Mouse (Mus musculus) heart, adult 11 months (tissue): ENCODE results near the gene Col4a1.

Experiments
- DNase-seq: peaks from one replicate; pipeline ENCODE4 v3.0.0; 2022

The Col4a1 gene

DNA sequence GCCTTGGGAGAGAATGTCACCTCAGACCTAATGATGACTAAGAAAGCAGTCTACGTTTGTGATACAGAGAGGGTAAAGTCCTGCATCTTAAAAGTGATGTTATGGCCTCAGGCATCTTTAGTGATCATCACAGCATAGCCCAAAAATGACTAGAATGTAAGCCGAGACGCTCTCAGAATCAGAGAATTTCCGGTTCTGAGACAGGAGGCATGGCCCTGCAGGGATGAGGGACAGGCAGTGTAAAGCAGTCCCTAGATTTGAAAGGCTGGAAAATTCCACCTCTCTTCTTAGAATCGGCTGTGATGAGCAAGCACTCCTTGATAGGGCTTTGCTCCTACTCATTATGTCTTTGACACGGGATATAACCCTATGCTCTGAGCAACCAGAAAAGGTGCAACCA is 48.8 kb downstream of the Col4a1 start:
- DNase-seq: no peak

DNA sequence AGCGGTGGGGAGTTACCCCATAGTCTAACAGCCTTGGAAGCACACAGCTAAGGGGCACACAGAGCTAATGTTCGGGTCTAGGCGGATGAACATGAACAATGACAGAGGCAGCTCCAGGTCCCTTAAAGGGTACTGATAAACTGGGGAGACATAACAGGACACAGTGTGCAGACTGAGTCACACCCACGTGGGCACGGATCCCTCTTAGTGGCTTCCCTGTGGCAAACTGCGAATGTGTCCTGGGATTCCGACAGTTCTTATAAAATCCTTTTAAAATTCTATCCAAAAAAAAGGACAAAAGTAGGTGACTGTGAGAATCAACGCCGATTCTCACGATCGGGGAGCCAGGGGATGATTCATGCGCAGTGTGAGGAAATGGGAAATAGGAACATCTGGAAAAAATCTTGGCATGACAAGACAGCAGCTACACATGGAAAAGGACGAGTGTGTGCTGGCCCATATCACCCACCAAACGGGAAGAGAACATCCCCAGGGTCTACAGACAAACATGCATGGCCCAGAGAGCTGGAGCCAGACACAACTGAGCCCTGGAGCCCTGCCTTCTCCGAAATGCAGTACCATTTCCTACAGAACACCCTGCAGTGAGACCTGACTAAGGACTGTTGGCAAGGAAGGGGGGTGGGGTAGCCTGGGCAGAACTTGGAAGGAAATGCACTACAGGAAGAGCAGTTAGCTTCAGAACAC is 50.4 kb downstream of the Col4a1 start:
- DNase-seq: peak; percentile 99

DNA sequence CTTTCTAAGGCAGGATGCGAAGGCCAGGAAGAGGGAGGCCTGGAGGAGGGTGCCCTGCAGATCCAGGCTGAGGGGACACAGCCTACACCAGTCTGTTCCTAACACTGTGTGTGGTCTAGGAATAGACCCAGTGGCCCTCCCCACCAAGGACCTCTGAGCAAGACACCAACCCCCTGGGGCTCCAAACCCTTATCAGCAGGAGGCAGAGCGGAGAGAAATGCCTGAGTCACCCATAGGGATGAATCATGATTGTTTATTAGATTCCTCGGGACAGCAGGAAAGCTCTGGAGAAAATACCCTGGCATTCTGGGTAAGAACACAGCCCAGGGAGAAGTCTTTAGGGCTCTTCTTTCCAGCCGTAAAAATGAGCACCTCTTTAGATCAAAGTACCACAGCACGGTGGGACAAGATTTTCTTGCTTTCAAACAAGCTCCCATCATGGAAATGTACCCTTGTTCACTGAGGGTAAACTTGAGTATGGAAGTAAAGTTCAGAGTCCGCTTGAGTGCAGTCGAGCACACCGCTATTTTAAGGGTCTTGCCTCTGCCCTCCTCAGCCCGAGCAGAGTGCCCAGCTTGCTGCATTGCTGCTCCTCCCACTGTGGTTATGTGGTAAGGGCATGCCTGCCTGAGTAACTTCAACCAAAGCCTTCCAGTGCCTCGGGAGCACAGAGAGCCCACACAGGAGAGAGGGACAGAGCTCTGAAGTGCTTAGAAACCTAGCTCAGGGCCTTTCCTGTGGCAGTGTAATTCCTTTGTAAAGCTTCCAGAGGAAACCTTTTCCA is 52.6 kb downstream of the Col4a1 start:
- peak; percentile 95 for DNase-seq

DNA sequence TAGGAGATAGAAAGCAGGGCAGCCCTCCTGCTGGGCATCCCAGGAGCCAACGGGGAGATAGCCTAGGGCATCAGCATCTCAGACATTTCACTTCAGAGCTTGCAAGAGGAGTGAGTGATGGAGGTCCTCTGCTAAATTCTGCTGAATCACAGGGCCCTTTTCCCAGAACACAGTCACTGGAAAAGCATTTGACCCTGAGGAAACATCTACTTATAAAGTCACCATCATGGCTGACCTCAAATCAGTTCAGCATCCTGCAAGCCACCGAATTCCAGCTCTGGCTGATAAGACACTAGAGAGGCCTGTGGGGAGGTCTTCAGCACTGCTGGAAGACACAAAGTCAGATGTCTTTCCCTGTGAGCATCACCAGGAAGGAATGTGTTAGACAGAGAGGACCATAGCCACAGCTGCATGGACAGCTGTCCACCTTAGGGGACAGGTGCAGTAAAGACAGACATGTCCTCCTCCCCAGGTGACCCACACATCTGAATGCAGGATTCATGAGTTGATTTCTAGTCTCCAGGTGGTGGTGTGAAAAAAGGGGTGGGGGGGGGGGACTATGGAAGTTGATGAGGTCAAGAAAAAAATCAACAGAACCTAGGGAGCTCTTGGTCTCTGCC is 54.0 kb downstream of the Col4a1 start:
- DNase-seq: peak; percentile 97

- peak; percentile 77 for DNase-seq
Observed at GRCm38 (mm10) chr8:11257079-11258017, 55.3 kb downstream of the Col4a1 start.

GRCm38 (mm10) chr8:11256405-11256804 is 56.2 kb downstream of the Col4a1 start:
- peak; percentile 88 for DNase-seq

DNA sequence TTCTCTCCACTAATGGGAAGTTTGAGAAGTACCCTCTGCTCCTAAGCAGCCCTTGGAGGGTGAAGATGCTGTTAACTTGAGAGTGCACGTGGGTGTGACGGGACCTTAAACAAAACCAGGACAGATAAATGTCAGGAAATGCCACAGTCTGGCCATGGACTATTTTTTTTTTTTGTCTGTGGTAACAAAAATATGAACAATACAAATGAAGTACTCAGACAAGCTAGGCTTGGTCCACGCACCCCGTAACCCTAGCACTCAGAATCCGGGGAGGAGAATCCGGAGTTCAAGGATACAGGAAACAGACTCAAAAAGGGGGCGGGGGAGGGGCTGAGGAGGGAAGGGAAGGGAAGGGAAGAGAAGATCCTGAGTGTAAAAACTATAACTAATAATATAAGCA is 56.9 kb downstream of the Col4a1 start:
- DNase-seq: peak; percentile 87

GRCm38 (mm10) chr8:11254914-11255530 is 57.6 kb downstream of the Col4a1 start:
- peak; percentile 82 for DNase-seq

DNA sequence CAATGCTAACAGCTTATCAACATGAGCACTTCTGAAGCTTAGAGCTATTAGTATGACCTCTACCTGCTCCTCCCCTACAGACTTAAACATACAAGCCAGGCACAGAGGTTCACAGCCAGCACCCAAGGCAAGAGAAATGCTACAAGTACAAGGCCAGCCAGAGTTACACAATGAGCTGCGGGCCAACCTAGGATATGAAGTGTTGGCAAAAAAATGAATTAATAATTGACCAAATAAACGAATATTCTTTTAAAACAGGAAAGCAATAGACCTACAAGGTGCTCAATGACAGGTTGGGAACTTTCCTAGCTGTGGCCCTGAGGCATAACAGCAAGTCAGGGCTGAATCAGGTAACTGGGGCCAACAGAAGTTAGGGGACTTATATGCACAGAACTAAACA is 58.1 kb downstream of the Col4a1 start:
- DNase-seq: no peak

DNA sequence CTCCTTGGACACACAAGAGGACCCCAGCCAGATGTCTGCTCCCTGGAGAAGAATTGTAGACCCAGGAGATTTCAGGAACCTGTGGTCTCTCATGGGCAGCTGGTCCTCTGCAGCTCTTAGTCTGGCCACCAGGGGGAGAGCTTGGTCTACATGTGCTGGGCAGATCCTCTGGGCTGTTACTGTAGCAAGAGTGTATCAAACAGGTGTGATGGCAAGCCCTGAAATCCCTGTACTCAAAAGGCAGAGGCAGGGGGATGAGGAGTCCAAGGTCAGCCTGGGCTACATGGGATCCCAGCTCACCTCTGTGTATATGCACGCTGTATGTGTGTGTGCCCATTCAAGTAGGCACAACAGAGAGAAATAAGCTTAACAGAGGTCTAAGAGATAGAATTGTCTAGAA is 59.1 kb downstream of the Col4a1 start:
- peak; percentile 97 for DNase-seq

DNA sequence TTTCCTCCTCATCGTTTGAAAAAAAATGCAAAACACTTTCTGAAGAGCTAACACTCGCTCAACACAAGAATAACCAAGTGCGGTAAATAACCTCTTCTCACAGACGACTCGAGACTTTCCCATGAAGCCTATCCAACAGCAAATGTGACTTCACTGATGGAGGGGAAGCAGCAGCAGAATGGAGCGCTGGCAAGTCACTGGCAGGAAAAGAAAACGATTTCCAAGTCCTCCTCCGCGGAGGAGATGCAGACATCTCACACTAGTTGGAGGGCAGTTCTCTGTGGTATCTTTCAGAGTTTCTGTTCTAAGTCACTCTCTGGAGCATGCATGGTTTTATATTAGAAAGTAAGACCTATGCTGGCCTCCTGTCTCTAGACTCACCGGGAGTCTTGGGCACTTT is 59.6 kb downstream of the Col4a1 start:
- DNase-seq: no peak

DNA sequence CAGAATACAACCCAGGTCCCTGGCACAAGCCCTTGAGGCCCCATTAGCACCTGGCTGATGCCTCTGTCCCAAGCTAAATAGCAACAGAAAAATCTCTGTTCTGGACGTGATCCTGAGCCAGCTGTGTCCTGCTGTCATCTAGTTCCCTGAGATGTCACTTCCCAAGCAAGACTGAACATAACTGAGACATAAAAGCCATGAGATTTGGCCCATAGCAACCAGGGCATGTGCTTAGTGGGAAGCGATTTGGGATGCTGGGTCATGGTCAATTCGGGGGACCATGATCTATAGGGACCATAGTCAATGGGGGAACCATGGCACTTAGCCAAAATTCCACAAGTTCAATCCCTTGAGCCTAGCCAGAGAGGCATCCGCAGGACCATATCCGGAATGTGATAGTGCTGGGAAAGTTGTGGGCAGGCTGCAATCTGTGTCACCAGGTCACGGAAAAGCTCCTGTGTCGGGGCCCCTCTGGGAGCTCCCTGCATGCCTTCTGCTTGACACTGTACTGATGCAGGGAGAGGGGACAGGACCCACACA is 60.3 kb downstream of the Col4a1 start:
- DNase-seq: peak; percentile 93

DNA sequence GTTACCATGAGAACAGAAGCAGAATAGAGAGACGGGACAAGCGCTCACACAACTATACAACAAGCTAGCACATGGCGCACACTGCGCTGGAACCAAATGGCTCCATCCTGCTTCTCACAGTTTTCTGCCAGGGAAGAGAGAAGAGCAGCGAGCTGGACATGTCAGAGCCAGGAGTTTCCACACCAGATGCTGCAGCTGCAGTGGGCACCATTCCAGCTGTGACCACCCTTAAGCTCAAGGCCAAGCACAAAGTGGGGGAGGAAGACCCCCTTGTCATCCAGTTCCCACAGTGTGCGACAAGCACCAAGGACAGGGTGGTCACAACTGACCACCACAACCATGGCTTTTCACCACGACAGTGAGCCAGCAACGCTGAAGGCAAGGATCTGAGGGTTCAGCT is 62.5 kb downstream of the Col4a1 start:
- DNase-seq: peak; percentile 93

- DNase-seq: peak; percentile 97
Observed at GRCm38 (mm10) chr8:11249541-11250058, 63.0 kb downstream of the Col4a1 start.

- DNase-seq: no peak
Observed at GRCm38 (mm10) chr8:11248712-11249111, 63.9 kb downstream of the Col4a1 start.

GRCm38 (mm10) chr8:11241488-11241887 is 71.1 kb downstream of the Col4a1 start:
- no peak for DNase-seq

DNA sequence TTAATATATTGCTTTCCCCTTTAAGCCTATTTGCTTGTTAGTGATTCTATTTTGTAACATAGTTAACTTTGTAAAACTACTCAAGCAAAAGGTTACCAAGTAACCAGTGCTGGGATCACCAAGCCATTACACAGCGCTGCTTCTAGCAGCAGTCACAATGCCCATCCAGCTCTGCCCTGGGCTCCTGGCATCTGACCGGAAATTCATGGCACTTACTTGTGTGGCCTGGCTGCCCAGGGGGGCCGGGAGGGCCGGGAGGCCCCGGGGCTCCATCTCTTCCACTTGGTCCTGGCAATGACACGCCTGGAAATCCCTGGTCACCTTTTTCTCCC is 77.8 kb downstream of the Col4a1 start:
- DNase-seq: peak; percentile 86

DNA sequence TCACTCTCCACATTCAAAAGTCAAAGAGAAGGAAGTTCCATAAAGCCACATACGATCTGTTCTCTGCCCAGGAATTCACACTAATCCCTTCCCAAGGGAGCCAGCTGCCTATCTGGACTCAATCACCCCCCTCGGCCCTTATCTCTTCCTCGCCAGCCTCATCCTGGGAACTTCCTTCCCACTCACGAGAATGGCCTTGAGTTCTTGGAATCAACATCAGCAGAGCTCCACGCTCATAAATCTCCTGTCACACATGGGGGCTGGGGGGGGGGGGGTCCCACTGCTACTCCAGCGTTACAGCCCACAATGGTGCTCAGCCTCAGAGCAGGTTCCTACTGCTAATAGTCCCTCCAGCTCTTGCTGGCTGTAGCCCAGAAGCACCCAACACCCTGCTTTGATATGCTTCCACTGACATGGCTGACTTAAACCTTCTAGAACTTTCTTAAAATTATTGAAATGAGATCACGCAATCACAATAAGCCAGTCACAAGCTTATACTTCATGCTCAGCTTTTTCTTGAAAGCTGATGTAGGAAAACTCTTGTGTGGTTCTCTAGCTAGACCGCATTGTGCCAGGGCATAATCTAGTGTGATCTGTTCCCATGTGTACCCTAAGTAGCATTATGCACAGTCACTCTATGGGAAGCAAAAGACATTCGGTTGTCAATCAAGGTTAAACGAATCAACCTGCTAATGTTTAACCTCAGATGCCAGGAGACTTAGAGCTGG is 78.3 kb downstream of the Col4a1 start:
- DNase-seq: no peak

GRCm38 (mm10) chr8:11233009-11233408 is 79.6 kb downstream of the Col4a1 start:
- DNase-seq: no peak

- no peak for DNase-seq
Observed at GRCm38 (mm10) chr8:11230277-11230676, 82.3 kb downstream of the Col4a1 start.

DNA sequence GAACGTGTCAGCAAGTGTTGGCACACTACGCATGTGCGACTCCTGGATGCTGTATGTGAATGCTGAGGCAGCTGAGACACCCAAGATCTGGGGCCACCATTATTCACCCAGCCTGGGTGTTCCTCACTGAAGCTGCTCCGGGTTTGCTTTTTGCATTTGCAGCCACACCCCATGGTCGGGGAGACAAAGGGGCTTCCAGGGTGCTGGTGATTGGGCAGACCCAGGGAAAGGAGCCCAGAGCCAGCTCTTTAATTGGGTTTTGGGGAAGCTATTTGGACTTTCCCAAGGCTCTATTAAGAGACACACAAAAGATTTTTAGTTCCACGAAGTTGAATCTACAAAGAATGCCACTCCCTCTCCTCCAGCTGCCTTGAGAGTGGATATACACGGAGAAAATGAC is 85.2 kb downstream of the Col4a1 start:
- no peak for DNase-seq
